Mouse (Mus musculus): ENCODE results near the gene Cln6. TPM values are rescaled to one million over a fixed set of nuclear protein-coding genes. Genes with fewer than 3 reads are reported as not detected.
"Not testable (repeated sequence)": the region's sequence is repeated elsewhere in the genome, so short reads cannot be mapped to it uniquely, and the experiment has no call there.

Gene Cln6
- polyA plus RNA-seq (2015; fragmentation: Nextera tagmentation; extraction: Ambion mirVana), result 19.1 and 20.3 TPM in 2 replicates

GRCm38 (mm10) chr9:62838506-62839171 lies at the start of gene Cln6:
Gene Cln6 (plus strand): TSS chr9:62838785.
- Histone ChIP-seq H3K27me3 (replicated peaks; ENCODE audit: insufficient read depth, low read length) (no peaks in the 10 kb centered on the region), H3K4me1 (ENCODE audit: insufficient read depth, low read depth, low read length) (peaks cover 8% of the 10 kb centered on the region; the same call in 1 of the 2 replicates), H3K27ac (ENCODE audit: low read length) (peak within 1 kb of the TSS; percentile 84), H3K9me3 (ENCODE audit: low read length) (no peaks in the 10 kb centered on the region), H3K9ac (replicated peaks; ENCODE audit: low read depth) (peak within 1 kb of the TSS; percentile 77), H3K4me2 (replicated peaks; ENCODE audit: low read depth, low read length) (peak within 1 kb of the TSS; percentile 89), H3K36me3 (ENCODE audit: insufficient read depth, low read length) (no peaks in the 10 kb centered on the region), H3K4me3 (ENCODE audit: low read depth, low read length) (peak within 1 kb of the TSS; percentile 69)
- TF ChIP-seq CTCF (IDR thresholded peaks at IDR 0.05) (no peak), EP300 (IDR thresholded peaks at IDR 0.05) (no peak)
- ATAC-seq (peak; percentile 93), DNase-seq (ENCODE audit: low spot score) (peak; percentile 98)
- WGBS, result 3% methylated on average over 28 of the region's 48 CpGs

GRCm38 (mm10) chr9:62789856-62790255 lies 48.7 kb upstream of the Cln6 start:
- ATAC-seq (no peak), DNase-seq (ENCODE audit: low spot score) (no peak)
- 89% methylated on average over 12 of the region's 12 CpGs for WGBS
- Histone ChIP-seq H3K36me3 (ENCODE audit: insufficient read depth, low read length) (no peaks in the 10 kb centered on the region), H3K9ac (replicated peaks; ENCODE audit: low read depth) (no peak overlapping the region), H3K27ac (ENCODE audit: low read length) (no peak overlapping the region), H3K4me2 (replicated peaks; ENCODE audit: low read depth, low read length) (no peak overlapping the region), H3K4me3 (ENCODE audit: low read depth, low read length) (no peak overlapping the region), H3K4me1 (ENCODE audit: insufficient read depth, low read depth, low read length) (no peaks in the 10 kb centered on the region), H3K27me3 (replicated peaks; ENCODE audit: insufficient read depth, low read length) (no peaks in the 10 kb centered on the region), H3K9me3 (ENCODE audit: low read length) (no peaks in the 10 kb centered on the region)
- TF ChIP-seq EP300 (IDR thresholded peaks at IDR 0.05) (no peak), CTCF (IDR thresholded peaks at IDR 0.05) (no peak)

- not testable (repeated sequence) for H3K27ac ChIP-seq (ENCODE audit: low read length); H3K9me3 ChIP-seq (ENCODE audit: low read length); H3K4me1 ChIP-seq (ENCODE audit: insufficient read depth, low read depth, low read length); DNase-seq (ENCODE audit: low spot score); H3K27me3 ChIP-seq (replicated peaks; ENCODE audit: insufficient read depth, low read length); H3K9ac ChIP-seq (replicated peaks; ENCODE audit: low read depth); ATAC-seq; H3K4me3 ChIP-seq (ENCODE audit: low read depth, low read length); H3K4me2 ChIP-seq (replicated peaks; ENCODE audit: low read depth, low read length)
- 86% methylated on average over 2 of the region's 2 CpGs for WGBS
- H3K36me3 ChIP-seq (ENCODE audit: insufficient read depth, low read length), result peaks cover 12% of the 10 kb centered on the region; the same call in 1 of the 2 replicates
Measured at GRCm38 (mm10) chr9:62799218-62799617, 39.4 kb upstream of the Cln6 start.

- ATAC-seq, result no peak
- H3K27ac ChIP-seq (ENCODE audit: low read length), result no peak overlapping the region
- no peaks in the 10 kb centered on the region for H3K27me3 ChIP-seq (replicated peaks; ENCODE audit: insufficient read depth, low read length)
- peak overlapping the region; percentile 90 for H3K9ac ChIP-seq (replicated peaks; ENCODE audit: low read depth)
- no peaks in the 10 kb centered on the region for H3K36me3 ChIP-seq (ENCODE audit: insufficient read depth, low read length)
- 8% methylated on average over 8 of the region's 8 CpGs for WGBS
- H3K9me3 ChIP-seq (ENCODE audit: low read length), result no peaks in the 10 kb centered on the region
- DNase-seq (ENCODE audit: low spot score), result no peak
- TF ChIP-seq EP300 (IDR thresholded peaks at IDR 0.05), result no peak
- no peak for TF ChIP-seq CTCF (IDR thresholded peaks at IDR 0.05)
- peak overlapping the region; percentile 98 for H3K4me3 ChIP-seq (ENCODE audit: low read depth, low read length)
- peak overlapping the region; percentile 87 for H3K4me2 ChIP-seq (replicated peaks; ENCODE audit: low read depth, low read length)
- H3K4me1 ChIP-seq (ENCODE audit: insufficient read depth, low read depth, low read length), result peaks cover 3% of the 10 kb centered on the region; the same call in 1 of the 2 replicates
Measured at GRCm38 (mm10) chr9:62810095-62810494, 28.5 kb upstream of the Cln6 start.

- no peak for TF ChIP-seq EP300 (IDR thresholded peaks at IDR 0.05)
- peak; percentile 48 for TF ChIP-seq CTCF (IDR thresholded peaks at IDR 0.05)
Measured at GRCm38 (mm10) chr9:62810543-62811515, 27.8 kb upstream of the Cln6 start.

GRCm38 (mm10) chr9:62811516-62812121 lies 27.0 kb upstream of the Cln6 start, which contains the start of gene Fem1b:
Gene Fem1b (minus strand): TSS chr9:62811934.
- Histone ChIP-seq H3K9ac (replicated peaks; ENCODE audit: low read depth) (peak within 1 kb of the TSS; percentile 90), H3K36me3 (ENCODE audit: insufficient read depth, low read length) (no peaks in the 10 kb centered on the region), H3K4me1 (ENCODE audit: insufficient read depth, low read depth, low read length) (peaks cover 3% of the 10 kb centered on the region; the same call in 1 of the 2 replicates), H3K9me3 (ENCODE audit: low read length) (no peaks in the 10 kb centered on the region), H3K4me2 (replicated peaks; ENCODE audit: low read depth, low read length) (peak within 1 kb of the TSS; percentile 87), H3K27me3 (replicated peaks; ENCODE audit: insufficient read depth, low read length) (no peaks in the 10 kb centered on the region), H3K4me3 (ENCODE audit: low read depth, low read length) (peak within 1 kb of the TSS; percentile 98), H3K27ac (ENCODE audit: low read length) (peak within 1 kb of the TSS; percentile 94)
- DNase-seq (ENCODE audit: low spot score) (peak; percentile 97), ATAC-seq (peak; percentile 91)
- TF ChIP-seq EP300 (IDR thresholded peaks at IDR 0.05) (peak; percentile 38; the same call in 1 of the 2 replicates), CTCF (IDR thresholded peaks at IDR 0.05) (no peak)
- WGBS, result under 1% methylated on average over 62 of the region's 68 CpGs

More at GRCm38 (mm10) chr9:62810543-62811515, 27.8 kb upstream of the Cln6 start:
- Histone ChIP-seq H3K27ac (ENCODE audit: low read length) (peak overlapping the region; percentile 94), H3K4me2 (replicated peaks; ENCODE audit: low read depth, low read length) (peak overlapping the region; percentile 87), H3K27me3 (replicated peaks; ENCODE audit: insufficient read depth, low read length) (no peaks in the 10 kb centered on the region), H3K4me3 (ENCODE audit: low read depth, low read length) (peak overlapping the region; percentile 98), H3K36me3 (ENCODE audit: insufficient read depth, low read length) (no peaks in the 10 kb centered on the region), H3K9me3 (ENCODE audit: low read length) (no peaks in the 10 kb centered on the region), H3K4me1 (ENCODE audit: insufficient read depth, low read depth, low read length) (peaks cover 3% of the 10 kb centered on the region; the same call in 1 of the 2 replicates), H3K9ac (replicated peaks; ENCODE audit: low read depth) (peak overlapping the region; percentile 90)
- ATAC-seq, result peak; percentile 57
- 2% methylated on average over 52 of the region's 58 CpGs for WGBS
- DNase-seq (ENCODE audit: low spot score), result peak; percentile 42
